Mouse (Mus musculus) gastrocnemius, postnatal 14 days (tissue): Measurements from ENCODE around the gene Gm5737. TPM values are rescaled to one million over a fixed set of nuclear protein-coding genes. Genes with fewer than 3 reads are reported as not detected.
A peak's percentile ranks its signal among the peaks of the same experiment; 100 is the strongest.

Experiments used
- DNase-seq: peaks from one replicate; pipeline ENCODE4 v3.0.0; 2021; ENCODE audit warnings: mixed read lengths
- intact Hi-C: fragments of 180-260 bp; cut with DNase I; formaldehyde crosslinking; loops from one replicate; pipeline ENCODE4 v1.15.1; 2025; ENCODE audit warnings: low total_unique reads
- long read RNA-seq, 2 experiments: library from polyadenylated mRNA; stranded (forward); transcript quantifications; one replicate each; pipeline ENCODE4 v2.0.0; 2021
- total RNA-seq, 2 experiments: library from RNA; stranded (reverse); gene quantifications; 2 replicates each; pipeline ENCODE4 v1.2.3; 2021

The Gm5737 gene
- total RNA-seq, result under 1 TPM; 0.49 to 0.60 TPM
- long read RNA-seq, experiment 1, partial matches to known transcripts, result 0 of 6 reads
- long read RNA-seq, experiment 1, other reads (novel, unspliced or antisense), result 6 of 6 reads
- long read RNA-seq, experiment 2, partial matches to known transcripts, result 0 of 1 reads
- long read RNA-seq, experiment 2, other reads (novel, unspliced or antisense), result 1 of 1 reads

DNA sequence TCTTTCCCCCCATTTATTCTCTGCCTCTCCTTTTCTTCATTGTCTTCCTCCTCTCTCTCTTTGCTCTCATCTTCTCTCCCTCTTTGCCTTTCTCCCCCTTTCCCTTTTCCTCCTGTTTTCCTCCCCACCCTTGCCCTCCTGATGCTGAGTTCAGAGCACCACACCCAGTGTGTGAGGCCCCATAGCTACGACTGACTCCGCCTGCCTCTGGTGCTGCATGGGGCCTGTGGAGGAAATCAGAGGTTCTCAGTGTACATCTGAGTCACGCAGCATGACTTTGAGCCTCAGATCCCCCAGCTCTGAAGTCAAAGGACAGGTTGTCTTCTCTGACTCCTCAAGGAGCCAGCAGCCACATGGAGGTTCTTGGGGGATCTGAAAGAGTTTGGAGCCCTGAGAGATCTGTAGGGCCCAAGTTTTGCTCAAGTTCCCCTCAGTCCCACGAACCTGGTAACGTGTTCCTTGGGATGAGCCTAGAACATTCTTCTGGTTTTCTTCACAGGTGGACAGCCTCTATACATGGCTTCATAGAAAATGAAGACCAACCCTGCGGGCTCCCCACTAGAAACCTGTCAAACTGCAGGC is at the start of gene Gm5737:
Gm5737 (plus strand) TSS at position 532 of the 582 bp plus-strand sequence.
- no peak for DNase-seq
- intact Hi-C loops, result no loop called here

GRCm38 (mm10) chr7:120767369-120767768 is 44.8 kb upstream of the Gm5737 start:
- intact Hi-C loops, result no loop called here
- no peak for DNase-seq

DNA sequence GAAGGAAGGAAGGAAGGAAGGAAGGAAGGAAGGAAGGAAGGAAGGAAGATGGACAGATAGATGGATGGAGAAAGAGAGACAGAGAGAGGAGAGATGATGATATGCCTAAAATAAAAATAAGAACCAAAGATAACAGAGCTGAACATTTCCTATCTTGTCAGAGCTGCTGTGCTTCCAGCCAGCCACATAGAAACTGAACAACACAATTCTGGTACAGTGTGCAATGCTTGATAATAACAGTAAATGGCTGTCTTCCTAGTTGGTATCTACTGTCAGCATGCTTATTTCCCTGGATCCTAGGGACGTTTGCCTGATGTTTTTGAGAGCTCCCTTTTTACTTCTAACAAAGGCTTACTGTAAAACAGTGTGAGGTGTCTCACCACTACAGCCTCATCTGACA is 40.8 kb upstream of the Gm5737 start:
- intact Hi-C loops, result no loop called here
- no peak for DNase-seq

DNA sequence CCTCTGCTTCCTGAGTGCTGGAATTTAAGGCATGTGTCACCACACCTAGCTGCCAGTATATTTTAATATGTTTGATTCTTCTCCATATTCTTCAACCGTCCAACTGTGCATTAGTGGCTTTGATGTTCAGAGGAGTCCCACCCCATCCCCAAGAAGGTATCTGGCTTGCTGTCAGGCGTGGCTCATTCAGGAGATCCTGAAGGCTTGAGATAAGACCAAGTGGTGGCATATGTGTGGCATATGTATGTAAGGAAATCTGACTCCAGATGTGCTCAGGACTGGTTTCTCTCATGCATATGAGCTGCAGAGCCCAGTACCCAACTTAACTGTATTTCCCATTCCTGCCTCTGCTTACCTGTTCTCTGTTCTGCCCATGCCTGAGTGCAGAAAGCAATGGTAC is 34.2 kb upstream of the Gm5737 start:
- intact Hi-C loops, result no loop called here
- no peak for DNase-seq

- intact Hi-C loops, result no loop called here
- DNase-seq, result no peak
Observed at GRCm38 (mm10) chr7:120795544-120795943, 16.6 kb upstream of the Gm5737 start.

GRCm38 (mm10) chr7:120796369-120796768 is 15.8 kb upstream of the Gm5737 start:
- DNase-seq, result no peak
- intact Hi-C loops, result no loop called here

DNA sequence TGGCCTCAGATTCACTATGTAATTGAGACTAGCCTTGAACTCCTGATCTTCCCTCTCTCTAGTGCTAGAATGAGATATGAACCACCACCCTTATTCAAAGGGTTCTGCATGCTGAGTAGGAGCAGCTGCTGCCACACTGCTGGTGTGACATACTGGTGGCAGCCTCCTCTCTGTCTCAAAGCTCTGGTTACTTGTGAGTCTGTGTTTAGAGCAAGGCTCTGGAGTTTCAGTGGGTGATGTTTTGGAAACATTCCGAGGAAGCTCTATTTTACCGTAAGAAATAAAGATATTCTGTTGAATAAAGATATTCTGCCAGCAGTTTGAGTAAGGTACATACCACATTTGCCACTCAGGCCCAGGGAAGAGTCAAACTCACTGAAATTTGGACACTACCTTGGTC is 8.9 kb upstream of the Gm5737 start:
- no peak for DNase-seq
- intact Hi-C loops, result no loop called here

GRCm38 (mm10) chr7:120809705-120810104 is 2.5 kb upstream of the Gm5737 start:
- no peak for DNase-seq
- intact Hi-C loops, result no loop called here

- intact Hi-C loops, result no loop called here
- DNase-seq, result no peak
Observed at GRCm38 (mm10) chr7:120817552-120817951, 5.4 kb downstream of the Gm5737 start.

DNA sequence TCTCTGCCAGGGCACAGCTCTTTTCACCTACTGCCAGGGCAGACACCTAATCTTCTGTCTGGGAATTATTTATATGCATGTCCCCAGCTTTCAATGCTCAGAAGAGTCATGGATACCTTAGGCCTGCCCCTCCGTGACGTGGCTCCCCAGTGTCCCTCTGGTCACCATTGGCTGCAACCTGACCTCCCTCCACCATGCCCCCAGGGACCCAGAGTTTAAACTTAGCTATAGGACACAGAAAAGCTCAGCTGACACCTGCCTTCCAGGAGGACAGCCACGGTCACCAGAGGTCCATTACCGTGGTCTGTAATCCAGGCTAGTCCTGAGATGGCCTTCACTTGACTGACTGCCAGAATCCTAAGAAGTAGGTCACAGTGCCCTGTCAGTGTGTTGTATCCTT is 7.2 kb downstream of the Gm5737 start:
- intact Hi-C loops, result no loop called here
- peak; percentile 43 for DNase-seq

GRCm38 (mm10) chr7:120823248-120823647 is 11.1 kb downstream of the Gm5737 start:
- intact Hi-C loops, result loop anchor here (5.0 kb wide), 2 partner anchors 71 to 156 kb away; no protein-coding TSS in a partner anchor
- DNase-seq, result peak; percentile 51

DNA sequence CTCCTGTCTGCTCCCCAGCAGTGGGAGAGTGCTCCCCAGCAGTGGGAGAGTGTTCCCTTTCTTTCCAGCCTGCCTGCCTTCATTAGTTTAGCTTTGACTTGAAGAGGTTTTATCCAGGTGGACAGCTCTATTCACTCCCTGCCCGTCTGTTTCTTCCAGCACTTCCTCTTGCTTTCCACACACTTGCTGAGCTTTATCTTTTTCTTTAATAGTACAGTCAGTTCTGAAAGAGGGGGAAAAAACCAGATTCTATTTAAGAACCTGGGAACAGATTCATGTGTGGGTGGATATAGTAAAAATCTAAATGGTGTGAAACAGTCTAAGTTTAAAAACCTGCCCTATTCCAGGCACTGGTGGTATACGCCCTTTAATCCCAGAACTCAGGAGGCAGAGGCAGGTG is 12.9 kb downstream of the Gm5737 start:
- intact Hi-C loops, result no loop called here
- no peak for DNase-seq

DNA sequence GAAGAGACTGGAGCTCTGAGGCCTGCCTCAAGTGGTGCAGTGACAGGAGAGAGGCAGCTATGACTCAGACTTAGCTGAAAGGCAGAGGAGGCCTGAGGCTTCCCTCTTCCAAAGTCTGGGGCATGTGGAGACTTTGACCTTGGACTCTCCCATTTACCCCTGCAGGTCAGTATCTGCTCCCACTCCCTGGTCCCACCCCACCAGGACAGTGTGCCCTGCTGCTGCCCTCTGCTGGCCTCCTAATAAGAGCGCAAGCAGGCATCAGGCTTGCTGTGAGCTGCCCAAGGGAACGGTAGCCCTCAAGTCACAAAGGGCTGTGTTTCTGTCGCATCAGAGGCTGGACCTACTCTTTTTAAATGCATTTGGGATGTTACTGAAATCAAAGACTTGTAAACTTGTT is 14.2 kb downstream of the Gm5737 start:
- intact Hi-C loops, result no loop called here
- peak; percentile 35 for DNase-seq

GRCm38 (mm10) chr7:120830431-120831381 is 18.5 kb downstream of the Gm5737 start:
- DNase-seq, result peak; percentile 56
- intact Hi-C loops, result no loop called here

GRCm38 (mm10) chr7:120834426-120834825 is 22.3 kb downstream of the Gm5737 start:
- intact Hi-C loops, result no loop called here
- no peak for DNase-seq

- intact Hi-C loops, result loop anchor here (5.0 kb wide), 1 partner anchor 82 kb away; the partner anchor contains the start of gene Polr3e
- peak; percentile 59 for DNase-seq
Observed at GRCm38 (mm10) chr7:120834863-120835372, 22.8 kb downstream of the Gm5737 start.

DNA sequence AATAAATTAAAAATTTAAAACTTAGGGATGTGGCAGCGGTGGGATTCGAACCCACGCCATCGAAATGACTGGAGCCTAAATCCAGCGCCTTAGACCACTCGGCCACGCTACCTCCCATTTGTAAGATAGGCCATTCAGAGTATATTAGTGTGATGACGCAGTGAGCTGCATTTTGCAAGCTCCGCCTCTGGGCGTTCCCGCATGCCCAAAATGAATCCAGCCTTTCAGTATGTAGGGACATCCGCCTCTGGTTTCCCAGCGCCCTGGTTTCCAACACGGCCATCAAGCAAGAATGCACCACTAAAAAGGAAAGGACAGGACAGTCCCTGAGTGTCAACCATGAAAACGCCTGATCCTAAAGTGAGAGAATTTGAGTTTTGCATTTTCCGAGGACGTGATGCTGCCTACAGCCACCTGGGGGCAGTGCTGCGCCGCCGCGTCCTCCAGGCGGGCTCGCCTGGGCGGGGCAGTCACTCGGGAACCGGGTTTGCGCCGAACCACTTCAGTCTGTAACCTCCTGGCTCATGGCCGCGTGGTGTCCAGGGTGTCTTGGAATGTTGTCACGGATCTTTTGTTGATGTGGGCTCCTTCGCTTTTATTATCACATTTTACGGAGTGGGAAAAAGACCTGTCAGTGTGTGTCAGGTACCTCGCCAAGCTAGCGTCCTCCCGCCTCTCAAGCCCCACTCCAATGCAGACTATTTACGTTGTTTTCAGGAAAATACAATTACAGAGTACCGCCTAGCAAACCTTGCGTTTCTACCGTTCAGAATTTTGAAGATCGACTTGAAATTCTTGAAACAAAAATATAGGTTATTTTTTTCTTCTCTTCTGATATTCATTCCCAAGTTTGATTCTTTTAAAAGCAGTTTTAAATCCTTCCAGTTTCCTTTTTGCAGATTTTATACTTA is 23.5 kb downstream of the Gm5737 start:
- intact Hi-C loops, result loop anchor here (5.0 kb wide), 1 partner anchor 82 kb away; the partner anchor contains the start of gene Polr3e
- peak; percentile 88 for DNase-seq

- no peak for DNase-seq
- intact Hi-C loops, result loop anchor here (5.0 kb wide), 1 partner anchor 81 kb away; the partner anchor contains the start of gene Polr3e
Observed at GRCm38 (mm10) chr7:120836361-120836760, 24.2 kb downstream of the Gm5737 start.
